Mouse (Mus musculus): ENCODE measurements at regions not wholly inside any gene's neighbourhood (a gene's known extent, or its start where the extent isn't known, plus 50 kb on each side); places are given as distances from the start of the nearest gene placed in this dataset.

GRCm38 (mm10) chr17:84893273-84894033, 63.1 kb upstream of the Ppm1b start:
- TF ChIP-seq CTCF (IDR thresholded peaks at IDR 0.05; ENCODE audit: low read depth), result no peak
- peak; percentile 26 for TF ChIP-seq EP300 (IDR thresholded peaks at IDR 0.05; ENCODE audit: low read depth)
